Mouse (Mus musculus) lung, postnatal 0 days (tissue): ENCODE results near the gene Ncor2.

Experiments used
- CTCF ChIP-seq: IDR thresholded peaks from 2 replicates; pipeline ENCODE4 v1.5.1; 2016; ENCODE audit warnings: antibody characterized with exemption, mild to moderate bottlenecking
- EP300 ChIP-seq: IDR thresholded peaks from 2 replicates; pipeline ENCODE4 v1.6.1; 2016; ENCODE audit warnings: antibody characterized with exemption, mild to moderate bottlenecking, control low read depth

DNA sequence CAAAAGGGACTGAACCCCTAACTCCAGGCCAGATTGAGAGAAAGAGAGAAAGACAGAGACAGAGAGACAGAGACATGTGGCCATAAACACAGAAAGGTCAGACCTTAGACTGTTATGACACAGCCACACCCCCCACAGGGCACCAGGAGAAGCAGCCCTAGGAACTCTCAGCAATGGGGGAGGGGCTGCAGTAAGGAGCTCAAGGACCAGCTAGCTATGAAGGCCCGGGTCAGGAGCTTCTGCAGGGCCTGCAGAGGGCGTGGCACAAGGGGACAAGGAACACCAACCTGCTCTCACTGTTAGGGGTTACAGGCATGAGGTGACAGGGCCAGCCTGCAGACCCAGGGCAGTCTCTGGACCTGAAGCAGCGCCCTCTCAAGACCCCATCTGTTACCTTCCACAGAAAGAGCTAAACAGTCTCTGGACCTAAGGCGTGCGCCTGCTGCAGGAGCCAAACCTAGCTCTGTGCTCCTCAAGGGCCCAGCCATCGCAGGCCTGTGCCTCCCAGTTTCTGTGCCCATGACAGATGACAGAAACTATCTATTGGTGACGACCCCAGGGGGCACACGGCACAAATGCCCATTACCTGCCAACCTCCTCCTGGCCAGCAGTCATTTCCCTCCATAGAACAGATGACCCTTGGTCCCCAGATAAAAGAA, 21.5 kb downstream of the Ncor2 start:
- TF ChIP-seq EP300 (no peak), CTCF (no peak; the same call in 1 of the 2 replicates)
